Mouse (Mus musculus): ENCODE results near the gene Des.

Gene Des

DNA sequence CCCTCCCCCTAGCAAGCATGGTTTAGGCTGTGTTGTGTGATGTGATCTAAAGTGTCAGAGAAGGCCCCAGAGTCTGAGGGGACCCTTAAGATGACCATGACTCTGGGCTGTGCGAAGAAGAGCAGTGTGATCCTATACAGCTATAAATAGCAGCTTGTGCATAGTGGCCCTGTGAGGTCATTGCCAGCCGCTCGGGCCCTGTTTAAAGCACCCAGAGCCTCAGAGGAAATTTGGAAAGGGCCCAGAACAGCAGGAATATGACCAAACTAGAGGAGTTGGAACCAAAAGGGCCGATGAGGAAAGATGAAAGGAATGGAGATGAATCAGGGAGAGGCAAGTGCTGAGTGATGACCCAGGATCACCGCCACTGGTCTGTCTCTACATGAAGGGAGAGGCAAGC is 12.8 kb upstream of the Des start:
- DNase-seq (ENCODE audit: low read depth, low spot score), result no peak

DNA sequence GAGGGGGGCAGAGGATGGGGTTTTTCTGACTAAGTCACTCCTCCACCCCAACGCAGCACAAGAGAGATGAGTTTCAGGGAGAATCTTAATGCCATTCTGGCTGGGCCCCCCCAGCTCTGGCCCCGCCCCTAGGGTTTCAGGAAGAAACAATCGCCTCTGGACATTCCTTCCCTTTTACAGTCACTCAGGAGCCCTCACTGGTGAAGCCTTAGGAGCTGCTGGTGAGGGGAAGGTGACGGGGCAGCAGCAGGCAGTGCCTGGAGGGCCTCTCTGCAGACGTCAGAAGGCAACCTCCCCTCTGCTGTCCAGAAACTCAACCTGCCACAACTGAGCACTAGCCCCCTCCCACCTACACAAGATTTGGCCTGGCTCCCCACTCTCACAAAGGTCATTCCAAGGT is 10.9 kb upstream of the Des start:
- DNase-seq (ENCODE audit: low read depth, low spot score), result no peak

DNA sequence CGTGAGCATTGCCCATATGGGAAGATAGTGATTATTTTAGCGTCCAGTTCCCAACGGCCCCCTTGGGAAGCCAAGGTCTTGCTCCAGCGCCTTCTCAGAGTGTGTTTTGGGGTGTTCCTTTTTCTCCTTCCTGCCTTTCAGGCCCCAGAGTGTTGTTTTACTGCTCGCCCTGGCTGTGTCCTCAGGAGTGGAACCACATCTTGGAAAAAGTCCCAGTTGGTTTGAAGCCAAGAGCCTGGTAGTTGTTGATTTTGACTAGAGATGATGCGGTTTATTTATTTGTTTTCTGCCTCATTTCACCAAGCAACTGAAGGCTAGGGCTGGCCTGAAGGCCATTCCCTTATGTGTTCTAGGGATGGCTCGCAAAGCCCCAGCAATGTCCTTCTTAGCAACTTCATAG is 2.9 kb upstream of the Des start:
- no peak for DNase-seq (ENCODE audit: low read depth, low spot score)

DNA sequence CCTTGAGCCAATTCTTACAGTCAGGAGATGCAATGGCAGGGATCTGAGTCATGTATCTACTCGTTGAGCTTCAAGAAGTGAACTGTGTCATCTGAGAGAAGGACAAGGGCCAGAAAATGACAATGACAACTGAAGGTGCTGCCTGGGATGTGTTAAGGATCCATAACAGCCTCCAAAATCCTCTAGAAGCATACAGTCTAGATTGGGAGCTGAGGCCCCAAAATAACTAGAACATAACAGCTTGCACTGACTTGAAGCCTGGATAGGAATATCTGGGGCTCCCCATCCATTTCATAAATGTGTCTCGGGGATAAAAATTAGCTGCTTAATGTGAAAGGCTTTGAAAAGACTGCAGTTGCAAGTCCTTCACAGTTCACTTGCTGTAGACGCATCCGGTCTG is 2.1 kb upstream of the Des start:
- no peak for DNase-seq (ENCODE audit: low read depth, low spot score)

DNA sequence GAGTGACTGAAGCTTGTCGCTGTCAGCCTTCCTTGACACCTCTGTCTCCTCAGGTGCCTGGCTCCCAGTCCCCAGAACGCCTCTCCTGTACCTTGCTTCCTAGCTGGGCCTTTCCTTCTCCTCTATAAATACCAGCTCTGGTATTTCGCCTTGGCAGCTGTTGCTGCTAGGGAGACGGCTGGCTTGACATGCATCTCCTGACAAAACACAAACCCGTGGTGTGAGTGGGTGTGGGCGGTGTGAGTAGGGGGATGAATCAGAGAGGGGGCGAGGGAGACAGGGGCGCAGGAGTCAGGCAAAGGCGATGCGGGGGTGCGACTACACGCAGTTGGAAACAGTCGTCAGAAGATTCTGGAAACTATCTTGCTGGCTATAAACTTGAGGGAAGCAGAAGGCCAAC is 783 bp upstream of the Des start:
- no peak for DNase-seq (ENCODE audit: low read depth, low spot score)

DNA sequence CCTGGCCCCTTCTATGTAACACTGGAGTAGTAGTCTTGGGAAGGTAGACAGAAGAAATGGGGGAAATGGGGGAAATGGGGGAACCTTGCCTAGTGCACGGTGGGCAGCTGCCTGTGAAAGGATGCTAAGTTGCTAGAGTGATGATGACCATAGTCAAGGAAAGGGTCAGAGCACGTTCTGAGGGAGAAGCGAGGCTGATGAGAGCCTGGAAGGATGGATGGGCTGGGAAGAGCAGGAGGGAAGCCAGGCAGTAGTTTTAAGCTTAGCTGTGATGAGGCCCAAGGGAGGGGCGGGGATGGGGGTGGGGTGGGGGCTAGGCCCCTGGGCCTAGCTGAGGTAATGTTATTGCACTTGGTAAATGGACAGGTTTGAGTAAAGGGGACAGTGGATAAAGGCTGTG is 994 bp downstream of the Des start:
- no peak for DNase-seq (ENCODE audit: low read depth, low spot score)

DNA sequence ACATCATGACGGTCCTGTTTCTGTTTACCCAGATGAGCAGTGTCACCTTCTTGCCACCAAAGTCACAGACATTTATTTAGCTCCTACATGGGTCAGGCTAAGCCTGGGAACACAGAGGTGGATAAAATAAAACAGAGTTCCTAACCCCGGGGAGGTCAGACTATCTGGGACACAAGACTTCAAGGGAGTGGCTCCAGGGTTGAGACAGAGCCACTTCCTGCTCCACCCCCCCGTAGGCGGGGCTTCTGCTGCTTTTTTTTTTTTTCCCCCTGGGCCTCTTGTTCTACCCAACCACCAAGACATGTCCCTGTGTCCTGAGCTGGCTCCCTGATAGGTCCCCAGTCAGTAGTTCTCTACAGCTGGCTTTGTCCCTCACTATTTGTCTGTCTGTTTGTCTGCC is 1.6 kb downstream of the Des start:
- DNase-seq (ENCODE audit: low read depth, low spot score), result no peak

DNA sequence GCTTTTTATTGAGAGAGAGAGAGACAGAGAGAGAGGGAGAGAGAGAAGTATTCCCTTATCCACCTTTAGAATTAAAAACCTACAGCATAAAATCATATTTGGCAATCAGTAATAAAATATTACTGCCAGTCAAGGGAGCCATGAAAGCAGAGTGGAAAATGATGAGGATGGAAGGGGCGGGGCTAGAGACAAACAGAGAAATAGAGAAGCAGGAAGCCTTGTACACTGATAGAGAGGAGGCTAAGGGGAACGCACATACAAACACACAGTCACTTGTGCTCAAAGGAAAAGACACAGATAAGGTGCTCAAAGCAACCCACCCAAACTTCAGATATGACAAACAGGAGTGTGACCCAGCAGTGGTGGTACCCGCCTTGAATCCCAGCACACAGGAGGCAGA is 3.7 kb downstream of the Des start:
- DNase-seq (ENCODE audit: low read depth, low spot score), result no peak

DNA sequence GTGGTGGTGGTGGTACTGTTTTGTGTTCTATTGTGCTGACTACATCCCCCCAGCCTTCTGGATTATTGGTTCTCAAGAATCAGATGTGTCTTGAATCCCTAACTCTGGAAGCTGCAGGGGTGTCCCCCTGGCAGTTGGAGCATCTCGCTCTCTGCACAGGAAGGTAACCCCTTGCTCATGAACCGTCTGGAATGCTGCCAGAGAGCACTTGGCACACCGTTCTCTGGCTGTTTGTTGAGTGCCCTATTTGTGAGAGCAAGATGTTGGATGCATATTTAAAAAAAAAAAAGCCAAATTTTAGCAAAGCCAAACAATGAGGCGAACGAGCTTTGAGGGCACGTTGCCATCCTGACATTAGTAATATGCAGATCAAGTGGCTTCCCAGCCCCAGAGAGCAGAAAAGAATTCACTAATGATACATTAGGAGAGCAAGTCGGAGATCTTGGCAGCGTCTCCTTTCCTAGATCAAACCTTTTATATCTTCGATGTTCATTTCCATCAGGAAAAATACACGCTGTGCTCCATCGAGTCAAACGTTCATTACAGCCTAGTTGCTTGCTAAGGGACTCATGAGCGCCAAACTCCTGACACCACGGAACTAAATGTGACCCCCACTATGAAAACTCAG is 5.5 kb downstream of the Des start:
- DNase-seq (ENCODE audit: low read depth, low spot score), result no peak

DNA sequence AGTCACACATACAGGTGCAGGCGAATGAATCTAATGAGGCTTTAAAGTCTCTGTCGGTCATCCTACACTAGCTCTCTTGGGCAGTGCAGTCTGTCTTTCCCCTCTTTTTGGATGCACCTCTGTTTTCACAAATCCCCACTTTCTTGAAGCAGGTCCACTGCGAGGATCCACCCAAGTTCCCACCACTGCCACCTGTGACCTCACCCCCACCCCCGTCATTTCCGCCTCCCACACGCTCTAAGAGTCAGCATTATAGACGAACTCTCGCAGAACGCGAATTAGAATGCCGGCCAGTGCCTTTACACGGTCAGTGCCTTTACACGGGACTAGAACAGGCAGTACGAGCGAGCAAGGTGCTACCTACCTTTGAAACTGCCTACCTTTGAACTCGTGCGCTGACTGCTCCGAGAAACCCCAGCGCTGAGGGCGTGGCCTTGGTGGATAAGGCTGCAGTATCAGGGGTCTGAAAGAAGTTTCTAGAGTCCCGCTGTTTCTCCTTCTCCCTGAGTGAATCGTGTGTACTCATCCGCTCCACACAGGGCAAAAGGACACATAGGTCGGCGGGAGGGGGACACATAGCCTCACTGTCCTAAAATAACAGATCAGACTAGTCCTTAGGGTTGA is 9.3 kb downstream of the Des start:
- DNase-seq (ENCODE audit: low read depth, low spot score), result no peak

DNA sequence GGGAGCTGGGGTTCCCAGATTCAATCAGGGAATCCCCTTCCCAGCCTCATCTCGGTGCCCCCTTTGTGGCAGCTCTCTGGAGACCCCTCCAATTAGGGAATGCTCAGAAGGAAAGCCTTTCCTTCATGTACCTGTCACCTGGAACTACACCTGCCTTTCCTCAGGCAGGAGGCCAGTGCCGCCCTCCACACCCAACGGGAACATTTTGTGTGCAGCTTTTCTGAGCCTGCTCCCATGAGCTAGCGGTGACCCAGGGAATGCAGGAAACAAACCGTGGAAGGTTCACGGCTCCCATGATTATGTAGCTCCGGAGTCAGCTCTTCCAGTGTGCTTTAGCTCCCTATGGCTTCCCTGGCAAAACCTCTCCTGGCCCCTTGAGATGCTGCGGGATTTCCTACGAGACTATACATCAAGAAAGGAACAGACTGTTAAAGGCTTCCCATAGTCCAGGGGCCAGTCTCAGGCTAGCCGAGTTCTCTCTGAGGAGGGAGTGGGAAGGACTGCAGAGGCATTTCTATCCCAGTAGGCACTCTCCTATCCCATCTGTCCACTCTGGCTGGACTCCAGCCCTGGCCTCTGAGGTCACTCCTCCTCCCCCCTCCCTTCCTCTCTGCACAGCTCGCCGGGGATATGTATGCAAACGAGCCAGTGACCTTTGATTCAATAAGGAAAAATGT is 10.0 kb downstream of the Des start:
- DNase-seq (ENCODE audit: low read depth, low spot score), result no peak

DNA sequence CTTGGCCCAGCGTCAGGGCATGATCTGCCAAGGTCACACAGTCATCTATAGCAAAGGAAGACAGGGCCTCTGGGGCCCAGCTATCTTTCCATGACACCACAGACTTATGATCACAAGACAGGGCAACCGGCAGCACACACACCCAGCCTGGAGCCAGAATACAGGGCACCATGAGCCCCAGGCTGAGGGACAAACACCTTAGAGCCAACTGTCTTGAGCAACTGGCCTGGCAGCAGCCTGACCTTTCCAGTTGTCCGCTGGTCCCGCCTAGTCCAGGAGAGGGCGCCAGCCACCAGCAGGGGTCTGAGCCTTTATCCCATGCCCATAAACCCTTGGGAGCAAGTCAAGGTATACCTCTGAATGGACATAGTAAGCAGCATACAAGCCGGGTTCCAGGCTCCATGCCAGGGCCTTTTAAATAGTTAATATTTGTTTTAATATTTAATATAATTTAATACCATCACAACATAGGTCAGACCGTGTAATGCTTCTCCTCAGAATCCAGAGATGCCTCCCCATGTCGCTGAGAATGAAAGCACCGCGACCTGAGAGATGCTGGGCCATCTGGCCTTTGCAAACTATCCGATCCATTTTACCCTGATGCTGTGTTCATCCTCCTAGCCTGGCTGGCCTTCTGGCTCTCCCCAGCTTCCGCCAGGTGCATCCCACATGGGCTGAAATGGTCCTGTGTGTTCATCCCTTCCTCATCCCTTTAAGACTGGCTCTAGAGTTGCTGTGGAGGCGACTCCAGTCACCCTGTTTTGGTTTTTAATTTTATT is 11.4 kb downstream of the Des start:
- DNase-seq (ENCODE audit: low read depth, low spot score), result no peak

DNA sequence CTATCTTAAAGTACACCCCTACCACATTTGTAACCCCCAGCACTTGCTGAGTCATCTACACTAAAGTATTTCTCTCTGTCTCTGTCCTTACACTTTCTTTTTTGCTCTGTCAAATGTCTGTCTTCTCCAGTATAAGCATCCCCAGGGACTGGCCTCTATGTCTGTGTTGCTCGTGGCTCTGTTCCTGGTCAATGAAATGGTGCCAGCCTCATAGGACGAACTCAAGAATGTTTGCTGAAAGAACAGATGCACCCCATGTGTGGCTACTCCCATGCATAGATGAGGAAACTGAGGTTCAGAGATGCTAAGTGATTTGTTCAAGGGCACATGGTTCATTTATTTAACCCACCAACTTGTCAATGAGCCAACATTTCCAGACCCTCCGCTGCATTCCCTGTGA is 12.3 kb downstream of the Des start:
- DNase-seq (ENCODE audit: low read depth, low spot score), result no peak

DNA sequence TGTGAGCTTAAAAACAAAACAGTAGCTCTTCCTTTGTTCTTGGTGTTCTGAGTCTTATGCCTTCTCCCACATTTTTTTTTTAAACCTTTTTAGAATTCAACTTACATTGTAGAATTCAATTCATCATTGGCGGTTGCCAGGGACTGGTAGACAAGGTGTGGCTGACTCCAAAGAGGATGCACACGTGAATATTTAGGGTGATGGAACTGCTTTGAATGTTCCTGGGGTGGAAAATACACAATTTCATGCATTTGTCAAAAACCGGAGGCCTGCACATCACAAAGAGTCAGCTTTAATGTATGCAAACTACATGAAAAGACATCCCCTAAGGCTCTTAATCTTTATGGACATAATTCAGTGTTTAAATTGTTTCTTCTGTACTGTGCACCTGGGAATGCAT is 13.1 kb downstream of the Des start:
- no peak for DNase-seq (ENCODE audit: low read depth, low spot score)

DNA sequence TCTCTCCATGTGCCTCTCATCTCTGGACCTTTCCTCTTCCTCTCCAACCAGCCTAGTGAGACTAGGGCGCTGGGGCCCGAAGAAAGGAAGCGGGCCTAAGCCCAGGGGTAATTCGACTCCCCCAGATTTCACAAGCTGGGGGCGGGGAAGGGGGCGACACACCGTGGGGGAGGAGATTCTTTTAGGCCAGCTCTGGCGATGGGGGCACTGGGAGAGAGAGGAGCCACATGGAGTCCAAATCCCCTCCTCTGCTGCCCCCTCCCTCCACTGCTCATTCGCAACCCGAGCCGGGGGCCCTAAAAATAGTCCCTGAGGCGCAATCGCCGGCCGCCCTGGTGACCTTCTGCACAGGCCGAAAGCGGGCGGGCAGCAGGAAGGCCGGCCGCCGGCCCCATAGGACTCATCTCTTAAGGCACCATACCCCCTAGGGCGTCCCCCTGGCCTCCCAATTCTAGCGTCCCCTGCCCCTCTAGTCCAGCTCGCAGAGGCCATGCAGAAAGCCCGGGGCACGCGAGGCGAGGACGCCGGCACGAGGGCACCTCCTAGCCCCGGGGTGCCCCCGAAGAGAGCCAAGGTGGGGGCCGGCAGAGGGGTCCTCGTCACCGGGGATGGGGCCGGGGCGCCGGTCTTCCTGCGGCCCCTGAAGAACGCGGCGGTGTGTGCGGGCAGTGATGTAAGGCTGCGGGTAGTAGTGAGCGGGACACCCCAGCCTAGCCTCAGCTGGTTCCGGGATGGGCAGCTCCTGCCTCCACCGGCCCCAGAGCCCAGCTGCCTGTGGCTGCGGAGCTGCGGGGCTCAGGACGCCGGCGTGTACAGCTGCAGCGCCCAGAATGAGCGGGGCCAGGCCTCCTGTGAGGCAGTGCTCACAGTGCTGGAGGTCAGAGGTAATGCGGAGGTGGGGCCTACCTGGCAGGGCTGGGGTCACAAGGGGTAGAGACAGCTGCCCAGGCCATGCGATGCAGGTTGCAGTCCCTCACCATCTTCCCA is 15.1 kb downstream of the Des start, which contains the start of gene Speg:
Speg (plus strand) TSS at position 348 of the 987 bp plus-strand sequence.
- DNase-seq (ENCODE audit: low read depth, low spot score), result no peak

DNA sequence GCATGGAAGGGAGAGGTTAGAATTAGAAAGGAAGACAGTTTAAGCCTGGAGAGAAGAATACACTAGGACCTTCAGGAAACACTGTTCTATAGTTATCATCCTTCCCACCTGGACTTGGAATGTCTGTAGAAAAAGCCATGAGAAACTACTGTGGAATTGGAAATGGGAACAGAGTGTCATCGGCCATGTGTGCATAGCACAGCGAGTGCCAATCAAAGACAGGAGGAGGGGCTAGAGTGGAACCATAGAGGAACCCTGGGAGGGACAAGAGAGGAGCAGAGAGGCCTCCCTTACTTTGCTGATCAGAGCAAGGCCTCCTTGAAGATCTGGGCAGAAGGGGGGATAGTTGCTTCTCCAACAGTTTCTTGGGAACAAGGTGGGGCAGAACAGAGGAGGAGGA is 19.1 kb downstream of the Des start:
- no peak for DNase-seq (ENCODE audit: low read depth, low spot score)

DNA sequence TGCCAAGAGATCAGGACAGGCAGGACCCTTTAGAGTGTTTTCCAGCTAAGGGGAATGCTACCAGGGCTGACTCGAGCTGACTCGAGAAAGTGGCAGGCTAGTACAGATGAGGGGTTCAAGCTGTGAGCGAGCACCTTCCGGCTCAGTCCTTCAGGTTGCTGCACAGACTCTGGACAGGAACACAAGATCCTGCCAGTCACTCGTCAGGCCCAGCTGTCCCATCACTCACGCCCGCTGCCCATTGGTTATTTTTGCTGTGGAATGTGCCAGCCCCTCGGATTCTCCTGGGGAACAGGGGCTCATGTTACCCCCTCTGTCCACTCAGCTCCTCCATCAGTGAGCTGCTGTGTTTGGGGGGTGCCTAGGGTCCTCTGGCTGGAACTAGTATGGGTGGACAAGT is 19.8 kb downstream of the Des start:
- no peak for DNase-seq (ENCODE audit: low read depth, low spot score)

DNA sequence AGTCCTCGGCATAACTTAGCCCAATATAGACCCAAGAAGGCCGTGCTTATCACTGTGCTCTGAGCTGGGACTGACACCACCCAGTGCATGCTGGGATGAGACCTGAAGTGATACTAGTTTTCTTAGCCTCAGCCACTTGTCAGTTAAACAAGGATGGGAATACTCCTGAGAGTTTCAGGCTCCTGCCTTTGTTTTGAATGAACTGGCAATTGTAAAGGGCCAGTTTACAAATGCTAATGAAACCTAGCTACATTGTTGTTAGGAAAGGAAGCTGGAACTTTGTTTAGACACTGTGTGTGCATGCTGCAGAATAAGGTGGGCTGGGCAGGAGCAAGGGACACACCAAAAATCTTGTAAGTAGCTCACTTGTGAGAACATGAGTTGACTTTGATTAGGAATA is 20.8 kb downstream of the Des start:
- DNase-seq (ENCODE audit: low read depth, low spot score), result no peak

DNA sequence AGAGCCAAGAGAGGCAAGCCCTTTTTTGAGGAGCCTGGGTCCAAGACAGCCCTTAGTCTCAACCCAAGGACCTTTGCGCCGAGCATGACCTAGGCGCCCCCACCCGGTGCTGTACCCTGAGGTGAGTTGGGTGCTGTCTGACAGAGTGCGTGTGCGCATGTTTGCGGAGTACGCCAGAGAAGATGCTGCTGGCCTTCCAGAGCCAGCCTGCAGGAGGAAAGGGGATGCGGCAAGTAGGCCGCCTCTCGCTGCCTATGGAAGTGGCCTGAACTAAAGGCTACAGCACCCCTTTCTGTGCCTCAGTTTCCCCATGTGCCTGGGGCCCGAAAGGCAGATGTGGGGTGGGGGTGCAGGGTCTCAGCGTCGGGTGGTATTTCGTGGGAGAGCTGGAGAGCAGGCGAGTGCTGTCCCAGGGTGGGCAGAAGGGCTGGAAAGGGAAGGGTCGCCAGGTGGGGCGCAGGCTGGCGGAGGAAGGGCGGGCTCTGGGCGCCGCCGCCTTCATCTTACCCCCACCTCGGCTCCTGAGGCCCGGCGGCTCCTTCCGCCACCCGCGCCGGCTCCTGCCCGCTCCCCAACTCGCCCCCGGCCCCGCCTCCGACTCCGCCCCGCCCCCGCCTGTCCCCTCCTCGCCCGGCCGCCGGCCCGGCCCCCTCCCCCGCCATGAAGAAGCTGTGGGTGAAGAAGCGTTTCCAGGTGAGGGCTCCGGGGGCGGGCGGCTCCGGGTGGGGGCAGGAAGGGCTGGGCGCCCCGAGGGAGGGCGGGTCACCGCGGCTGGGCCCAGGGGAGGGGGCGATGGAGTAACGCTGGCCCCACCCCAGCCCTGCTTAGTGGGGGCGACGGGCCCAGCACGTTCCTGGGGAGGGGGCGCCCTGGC is 21.6 kb downstream of the Des start:
- DNase-seq (ENCODE audit: low read depth, low spot score), result peak; percentile 39

DNA sequence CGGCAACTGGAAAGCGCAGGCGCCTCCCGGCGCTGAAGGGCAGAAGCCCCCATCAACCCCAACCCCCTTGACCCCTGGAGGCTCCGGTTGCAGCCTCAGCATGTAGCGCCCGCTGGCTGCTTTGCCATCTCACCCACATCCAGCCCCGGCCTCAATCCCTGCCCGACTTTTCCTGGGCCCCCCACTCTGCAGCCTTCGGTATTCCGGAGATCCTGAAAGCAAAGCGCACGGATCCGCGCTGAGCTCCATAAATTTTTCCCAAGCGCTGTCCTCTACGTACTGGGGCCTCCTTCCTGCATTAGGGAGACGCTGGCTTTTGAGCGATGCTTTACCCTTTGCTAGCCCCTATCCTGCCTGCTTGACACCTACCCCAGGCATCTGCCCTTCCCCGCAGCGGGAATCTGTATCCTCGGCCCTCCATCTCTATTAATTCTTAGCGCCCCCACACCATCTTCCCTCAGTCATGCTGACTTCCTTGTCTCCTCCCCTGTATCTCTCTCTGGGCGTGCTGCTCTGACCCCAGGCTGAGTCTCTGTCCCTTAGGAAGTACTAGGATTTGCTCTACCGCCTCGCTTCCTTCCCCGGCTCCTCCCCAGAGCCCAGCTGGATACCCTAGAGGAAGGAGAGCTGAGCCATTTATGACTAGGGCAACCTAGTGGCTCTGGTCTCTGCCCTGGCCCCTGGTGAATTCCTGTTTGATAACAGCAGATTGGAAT is 22.4 kb downstream of the Des start:
- DNase-seq (ENCODE audit: low read depth, low spot score), result no peak
